Mouse (Mus musculus) heart, adult 2 months (tissue): ENCODE results near the gene Ypel3.

ENCODE experiments used
- CTCF ChIP-seq: fragments of 200-600 bp; IDR thresholded peaks from 2 replicates; pipeline ENCODE4 v1.8.1; 2022; ENCODE audit warnings: antibody characterized with exemption, mild to moderate bottlenecking, moderate library complexity
- POLR2A ChIP-seq: fragments of 200-500 bp; IDR thresholded peaks from 2 replicates; pipeline ENCODE4 v1.6.1; 2011; ENCODE audit warnings: mild to moderate bottlenecking, low read depth, low read length, control low read depth; ENCODE audit not compliant: insufficient read depth

DNA sequence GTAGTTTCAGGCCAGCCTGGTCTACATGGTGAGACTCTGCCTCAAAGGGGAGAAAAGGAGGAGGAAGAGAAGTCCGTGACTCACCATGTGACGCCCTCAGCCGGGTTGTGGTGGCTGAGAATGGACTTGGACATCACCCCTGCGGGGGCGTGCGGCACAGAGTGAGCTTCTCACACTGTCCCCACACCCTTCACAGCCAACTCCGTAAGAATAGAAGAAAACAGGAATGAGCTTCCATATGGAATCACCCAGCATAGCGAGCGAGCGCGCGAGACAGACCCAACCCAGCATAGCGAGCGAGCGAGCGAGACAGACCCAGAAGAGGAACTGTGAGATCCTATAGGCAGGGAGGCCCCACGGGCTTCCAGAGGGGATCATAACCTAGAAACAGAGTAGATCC, 37.2 kb upstream of the Ypel3 start:
- TF ChIP-seq CTCF: no peak
- TF ChIP-seq POLR2A: no peak
